Mouse (Mus musculus) cerebellum, adult 2 months (tissue): ENCODE measurements at regions not wholly inside any gene's neighbourhood (a gene's known extent, or its start where the extent isn't known, plus 50 kb on each side); places are given as distances from the start of the nearest gene placed in this dataset.

ENCODE experiments used
- DNase-seq, 2 experiments: peaks; one replicate each; pipeline ENCODE4 v3.0.0; 2021
- H3K27ac ChIP-seq: fragments of 200-500 bp; 2 replicates; pipeline ENCODE4 v1.5.1; 2012; ENCODE audit warnings: low read length, control low read depth, inconsistent platforms; ENCODE audit not compliant: insufficient read depth
- H3K27me3 ChIP-seq: fragments of 200-500 bp; 2 replicates; pipeline ENCODE4 v1.6.1; 2012; ENCODE audit warnings: inconsistent platforms, mild to moderate bottlenecking, low read length, moderate library complexity; ENCODE audit not compliant: control insufficient read depth, insufficient read depth
- H3K4me1 ChIP-seq: fragments of 200-500 bp; 2 replicates; pipeline ENCODE4 v1.6.1; 2011; ENCODE audit warnings: low read length; ENCODE audit not compliant: control insufficient read depth, insufficient read depth
- H3K4me3 ChIP-seq: fragments of 200-500 bp; replicated peaks from 2 replicates; pipeline ENCODE3; 2011; ENCODE audit warnings: mild to moderate bottlenecking, low read depth, low read length, control low read depth; ENCODE audit not compliant: insufficient read depth
- CTCF ChIP-seq: fragments of 200-500 bp; IDR thresholded peaks from 2 replicates; pipeline ENCODE4 v1.5.1; 2011; ENCODE audit warnings: low read depth, mild to moderate bottlenecking, control low read depth, low read length, moderate library complexity, borderline replicate concordance; ENCODE audit not compliant: insufficient read depth
- POLR2A ChIP-seq: fragments of 200-500 bp; IDR thresholded peaks from 2 replicates; pipeline ENCODE4 v1.6.1; 2011; ENCODE audit warnings: low read length, control low read depth, borderline replicate concordance; ENCODE audit not compliant: insufficient read depth
- WGBS: fragments of 180-500 bp; shearing (Covaris S2); methylation state at CpG from one replicate; pipeline ENCODE4 v1.1.7; 2018; 5-methylcytosine and 5-hydroxymethylcytosine counted together

DNA sequence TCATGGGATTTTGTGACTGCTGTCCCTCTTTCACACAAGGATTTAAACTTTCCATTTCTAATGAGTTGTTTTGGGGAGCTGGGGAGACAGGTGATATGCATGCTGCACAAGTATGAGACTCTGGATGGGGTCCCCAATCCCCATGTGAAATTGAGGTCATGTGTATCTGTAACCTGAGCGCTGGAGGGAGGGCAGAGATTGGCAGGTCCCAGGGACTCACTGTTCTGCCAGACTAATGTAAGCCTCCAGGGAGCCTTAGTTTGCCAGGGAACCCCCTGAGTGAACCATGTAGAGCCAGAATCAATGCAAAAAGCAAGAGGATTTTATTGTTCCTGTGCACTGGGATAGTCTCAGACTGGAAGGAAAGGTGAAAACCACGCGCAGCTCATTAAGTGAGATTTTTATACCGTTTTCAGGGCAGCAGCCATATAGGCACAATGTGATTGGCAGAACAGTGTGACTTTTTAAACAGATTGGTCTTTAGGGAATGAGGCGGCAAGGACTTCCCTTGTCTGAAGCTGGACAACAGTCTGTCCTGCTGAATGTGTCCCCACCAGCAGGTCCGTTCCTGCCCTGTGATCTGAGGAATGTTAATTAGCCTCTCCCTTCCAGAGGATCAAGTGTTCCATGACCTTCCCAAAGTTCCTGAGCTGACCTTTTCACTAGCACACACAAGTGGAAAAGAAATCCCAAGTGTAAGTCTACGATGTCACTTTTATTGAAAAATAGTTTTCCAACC, 59.9 kb upstream of the Oxgr1 start:
- no peaks in the 10 kb centered on the region for H3K4me1 ChIP-seq
- 49% methylated on average over 7 of the region's 7 CpGs for WGBS

GRCm38 (mm10) chr14:120102749-120103142, 60.5 kb upstream of the Oxgr1 start:
- WGBS: 71% methylated on average over 1 of the region's 1 CpGs
- Histone ChIP-seq H3K27me3 (no peaks in the 10 kb centered on the region; the same call in 1 of the 2 replicates), H3K4me3 (no peak overlapping the region), H3K4me1 (no peaks in the 10 kb centered on the region), H3K27ac (no peak overlapping the region)
- DNase-seq: no peak
- TF ChIP-seq POLR2A (no peak), CTCF (no peak)

More for the DNA sequence above, 59.9 kb upstream of the Oxgr1 start:
- H3K4me3 ChIP-seq: no peak overlapping the region
- TF ChIP-seq CTCF: no peak
- TF ChIP-seq POLR2A: no peak
- H3K27me3 ChIP-seq: no peaks in the 10 kb centered on the region; the same call in 1 of the 2 replicates
- DNase-seq: no peak
- H3K27ac ChIP-seq: no peak overlapping the region

DNA sequence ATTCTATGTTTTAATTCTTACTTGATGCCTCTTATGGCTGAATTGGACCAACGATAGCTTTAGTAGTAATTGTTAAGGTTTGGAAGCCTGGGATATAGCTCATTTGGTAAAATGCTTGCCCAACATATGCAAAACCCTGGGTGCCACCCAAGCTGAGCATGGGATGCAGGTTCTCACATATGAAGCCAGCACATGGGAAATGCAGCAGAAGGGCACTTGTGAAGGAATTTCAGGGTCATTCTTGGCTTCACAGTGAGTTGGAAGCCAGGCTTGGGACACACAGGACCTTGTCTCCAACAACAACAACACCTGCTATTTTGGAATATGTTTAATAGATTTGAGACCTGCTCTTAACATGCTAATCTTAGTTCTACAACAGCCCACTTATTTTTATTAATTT, 67.6 kb upstream of the Oxgr1 start:
- WGBS: 87% methylated on average over 1 of the region's 1 CpGs
- Histone ChIP-seq H3K4me1 (no peaks in the 10 kb centered on the region), H3K27me3 (no peaks in the 10 kb centered on the region; the same call in 1 of the 2 replicates), H3K4me3 (no peak overlapping the region), H3K27ac (no peak overlapping the region)
- TF ChIP-seq POLR2A: no peak
- no peak for TF ChIP-seq CTCF
- no peak for DNase-seq

GRCm38 (mm10) chr14:120113316-120113715, 71.1 kb upstream of the Oxgr1 start:
- Histone ChIP-seq H3K27ac (no peak overlapping the region), H3K27me3 (no peaks in the 10 kb centered on the region), H3K4me1 (peaks cover 3% of the 10 kb centered on the region; the same call in 1 of the 2 replicates), H3K4me3 (no peak overlapping the region)
- no peak for TF ChIP-seq POLR2A
- no peak for TF ChIP-seq CTCF
- DNase-seq: no peak
- WGBS: 67% methylated on average over 4 of the region's 4 CpGs

DNA sequence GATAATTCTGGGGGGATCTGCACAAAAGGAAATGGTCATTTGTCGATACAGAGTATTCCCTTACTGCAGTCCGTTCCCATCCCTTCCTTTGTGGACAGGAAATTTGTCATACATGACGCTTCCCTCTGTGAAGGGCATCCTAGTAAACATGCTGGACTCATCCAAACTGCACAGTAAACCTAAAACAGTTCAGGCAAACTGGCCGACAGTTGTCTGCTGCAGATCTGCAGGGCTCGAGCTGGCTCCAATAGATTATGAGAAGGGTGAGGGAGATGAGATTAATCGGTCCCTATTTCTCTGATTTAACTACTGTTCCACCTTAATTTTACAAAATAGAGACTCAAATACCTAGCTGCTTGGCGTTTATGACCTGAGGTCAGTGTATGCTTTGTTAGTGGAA, 76.3 kb upstream of the Oxgr1 start:
- no peaks in the 10 kb centered on the region for H3K27me3 ChIP-seq
- DNase-seq: peak in 1 of 2 experiments; percentile 14
- H3K27ac ChIP-seq: no peak overlapping the region; the same call in 1 of the 2 replicates
- 52% methylated on average over 7 of the region's 7 CpGs for WGBS
- no peak overlapping the region for H3K4me3 ChIP-seq
- TF ChIP-seq CTCF (no peak), POLR2A (no peak)
- peaks cover 16% of the 10 kb centered on the region; the same call in 1 of the 2 replicates for H3K4me1 ChIP-seq

DNA sequence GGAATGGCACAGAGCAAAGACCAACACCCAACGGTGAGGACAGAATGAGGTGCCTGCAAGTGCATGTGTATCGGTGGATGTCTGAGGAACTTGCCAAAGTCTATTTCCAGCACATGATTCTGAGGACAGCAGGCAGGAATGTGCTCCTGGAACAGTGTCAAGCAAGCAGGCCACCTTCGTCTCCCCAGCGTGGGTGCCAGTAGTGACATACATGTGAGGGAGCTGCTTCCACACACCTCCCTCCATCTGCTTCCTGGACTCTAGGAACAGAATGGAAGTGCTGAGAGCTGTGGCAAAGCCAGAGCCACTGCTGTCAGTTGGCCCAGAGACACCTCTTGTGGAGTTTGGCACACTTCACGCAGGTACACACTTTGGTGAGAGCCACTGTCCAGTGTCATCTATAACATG, 76.9 kb upstream of the Oxgr1 start:
- 11% methylated on average over 5 of the region's 5 CpGs for WGBS
- DNase-seq: peak; percentile 86 to 95
- Histone ChIP-seq H3K27me3 (no peaks in the 10 kb centered on the region), H3K4me1 (peaks cover 16% of the 10 kb centered on the region; the same call in 1 of the 2 replicates), H3K27ac (peak overlapping the region; percentile 19), H3K4me3 (no peak overlapping the region)
- TF ChIP-seq POLR2A (no peak), CTCF (no peak)

GRCm38 (mm10) chr14:120119506-120119905, 77.3 kb upstream of the Oxgr1 start:
- H3K27ac ChIP-seq: peak overlapping the region; percentile 19
- no peak for DNase-seq

DNA sequence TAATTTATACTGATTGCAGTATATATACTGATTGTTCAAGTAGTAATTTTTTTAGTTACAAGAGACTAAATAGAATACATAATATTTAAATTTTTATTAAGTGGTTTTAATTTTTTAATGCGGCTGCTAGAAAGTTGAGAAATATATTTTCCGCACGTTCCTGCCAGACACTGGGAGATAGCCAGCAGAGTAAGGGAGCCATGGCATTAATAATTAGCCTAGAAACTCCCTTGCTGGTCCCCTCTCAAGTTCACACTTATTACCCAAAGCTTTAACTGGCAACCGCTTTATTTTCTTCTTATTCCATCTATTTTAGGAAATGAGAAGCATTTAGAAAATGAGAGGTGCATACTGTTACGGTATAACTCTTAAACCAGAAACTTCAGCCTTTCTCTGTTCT, 78.0 kb upstream of the Oxgr1 start:
- no peak for DNase-seq
- TF ChIP-seq CTCF (no peak), POLR2A (no peak)
- peaks cover 16% of the 10 kb centered on the region; the same call in 1 of the 2 replicates for H3K4me1 ChIP-seq
- H3K27me3 ChIP-seq: no peaks in the 10 kb centered on the region
- H3K27ac ChIP-seq: no peak overlapping the region
- no peak overlapping the region for H3K4me3 ChIP-seq
- WGBS: 68% methylated on average over 5 of the region's 5 CpGs

More at GRCm38 (mm10) chr14:120119506-120119905, 77.3 kb upstream of the Oxgr1 start:
- TF ChIP-seq POLR2A (no peak), CTCF (no peak)
- Histone ChIP-seq H3K4me3 (no peak overlapping the region), H3K27me3 (no peaks in the 10 kb centered on the region), H3K4me1 (peaks cover 16% of the 10 kb centered on the region; the same call in 1 of the 2 replicates)
- 9% methylated on average over 5 of the region's 5 CpGs for WGBS
